Mouse (Mus musculus) c-Kit-negative CD71-positive TER-119-positive erythroid progenitor cells, embryonic 14.5 days (primary cell): ENCODE results near the gene Idh3g.
"Not testable (repeated sequence)": the region's sequence is repeated elsewhere in the genome, so short reads cannot be mapped to it uniquely, and the experiment has no call there.

Experiments used
- DNase-seq: peaks from one replicate; pipeline ENCODE4 v3.0.0-alpha.2; 2013; ENCODE audit warnings: low read depth, low spot score

Gene Idh3g

GRCm38 (mm10) chrX:73756334-73757140, 30.2 kb downstream of the Idh3g start, which contains the start of gene Plxnb3:
Gene Plxnb3, plus strand, starts transcription at chrX:73757090.
- DNase-seq: no peak

GRCm38 (mm10) chrX:73748977-73749376, 37.7 kb downstream of the Idh3g start:
- no peak for DNase-seq

DNA sequence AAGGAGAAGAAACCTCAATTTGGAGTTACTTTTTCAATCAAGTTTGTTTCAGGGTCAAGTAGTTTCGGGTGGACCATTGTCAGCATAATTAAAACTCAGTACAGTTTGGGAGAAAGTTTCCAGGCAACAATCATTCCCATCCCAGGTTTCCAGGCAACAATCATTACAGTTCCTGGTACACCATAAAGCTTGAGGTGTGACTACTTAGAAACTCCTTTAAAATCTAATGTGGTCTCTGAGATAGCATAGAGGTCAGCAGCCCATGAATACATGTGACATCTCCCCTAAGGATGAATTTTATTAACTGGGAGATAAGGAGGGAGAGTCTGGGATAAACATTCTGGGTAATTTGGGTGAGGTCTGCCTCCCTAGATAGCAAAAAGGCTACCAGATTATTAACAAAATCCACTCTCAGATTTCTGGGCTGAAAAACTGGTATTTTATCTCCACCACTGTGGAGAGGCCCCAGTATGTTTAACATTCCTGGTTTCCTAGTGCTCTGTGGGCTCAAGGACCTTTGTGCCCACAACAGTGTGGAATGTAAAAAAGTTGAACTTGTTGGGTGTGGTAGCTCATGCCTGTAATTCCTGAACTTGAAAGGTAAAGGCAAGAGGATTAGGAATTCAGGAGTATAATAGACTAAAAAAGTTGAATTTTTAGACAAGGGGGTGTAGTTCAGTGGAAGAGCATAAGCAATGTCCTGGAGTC, 41.8 kb downstream of the Idh3g start:
- DNase-seq: no peak

DNA sequence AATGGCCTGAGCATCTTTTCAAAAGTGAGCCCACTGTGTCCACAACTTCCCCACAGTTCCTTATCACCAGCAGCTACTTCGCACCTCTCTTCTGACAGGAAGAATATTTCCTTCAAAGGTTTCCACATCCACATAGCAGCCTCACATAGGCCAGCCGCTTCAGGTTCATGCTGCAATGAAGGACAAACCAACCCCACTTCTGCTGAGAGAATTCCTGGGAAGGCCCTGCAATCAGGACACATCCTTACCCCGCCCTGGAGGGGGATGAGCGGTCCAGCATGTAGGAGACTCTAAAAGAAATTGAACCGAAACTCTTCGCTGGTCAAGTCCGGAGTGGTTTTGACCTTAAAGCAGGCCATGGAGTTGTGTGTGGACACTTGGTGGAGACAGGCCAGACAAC, 46.9 kb downstream of the Idh3g start:
- not testable (repeated sequence) for DNase-seq

DNA sequence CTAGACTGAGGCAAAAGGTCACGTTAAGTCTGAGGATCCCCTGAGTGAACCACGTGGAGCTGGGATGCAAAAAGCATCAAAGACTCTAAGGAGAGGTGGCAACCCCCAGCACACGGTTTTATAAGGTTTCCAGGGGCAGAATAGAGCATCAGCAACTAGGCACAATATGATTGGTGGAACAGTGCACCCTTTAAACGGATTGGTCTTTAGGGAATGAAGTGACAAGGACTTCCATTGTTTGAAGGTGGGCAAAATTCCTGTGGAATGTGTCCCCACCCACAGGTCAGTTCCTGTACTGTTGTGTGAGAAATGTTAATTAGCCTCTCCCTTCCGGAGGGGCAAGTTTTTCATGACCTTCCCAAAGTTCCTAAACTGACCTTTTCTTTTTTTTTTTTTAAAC, 47.5 kb downstream of the Idh3g start:
- DNase-seq: no peak

- no peak for DNase-seq
Measured at GRCm38 (mm10) chrX:73738155-73738554, 48.5 kb downstream of the Idh3g start.

GRCm38 (mm10) chrX:73730908-73731307, 55.8 kb downstream of the Idh3g start:
- DNase-seq: no peak
